Mouse (Mus musculus) right cerebral cortex, postnatal 10 days (tissue): ENCODE measurements around the gene Dnmbp.
"Not testable (repeated sequence)": the region's sequence is repeated elsewhere in the genome, so short reads cannot be mapped to it uniquely, and the experiment has no call there.

Experiments
- DNase-seq, 2 experiments: peaks; one replicate each; pipeline ENCODE4 v3.0.0; 2021; ENCODE audit warnings: low spot score in 2 of 2

The Dnmbp gene

GRCm38 (mm10) chr19:43939769-43940689, at the start of gene Dnmbp:
Gene Dnmbp (minus strand): TSS chr19:43940191.
- DNase-seq: peak; percentile 74 to 88

- DNase-seq: no peak
Observed at GRCm38 (mm10) chr19:43986069-43986794, 46.2 kb upstream of the Dnmbp start, which contains the start of gene Cpn1. Gene Cpn1 (minus strand): TSS chr19:43986556.

GRCm38 (mm10) chr19:43981992-43982391, 42.0 kb upstream of the Dnmbp start:
- no peak for DNase-seq

- DNase-seq: no peak
Observed at GRCm38 (mm10) chr19:43980711-43981110, 40.7 kb upstream of the Dnmbp start.

DNA sequence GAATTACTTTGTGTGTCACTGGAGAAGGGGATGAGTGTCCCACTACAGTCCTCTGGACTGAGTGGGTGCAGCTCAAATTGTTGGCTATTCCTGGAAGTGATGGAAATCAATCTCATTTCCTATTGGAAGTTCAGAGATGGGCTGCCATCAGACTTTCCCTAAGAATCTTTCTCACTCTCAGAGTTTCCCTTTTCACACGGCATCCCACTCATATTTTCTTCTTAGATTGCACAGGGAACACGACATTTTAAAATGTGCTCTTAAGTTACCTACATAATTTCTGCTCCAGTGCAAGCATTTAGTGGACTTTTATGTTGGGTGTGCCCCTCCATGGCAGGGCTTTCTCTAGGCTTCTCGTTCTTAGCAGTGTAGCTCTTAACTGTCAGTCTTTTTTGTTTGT, 37.8 kb upstream of the Dnmbp start:
- no peak for DNase-seq

DNA sequence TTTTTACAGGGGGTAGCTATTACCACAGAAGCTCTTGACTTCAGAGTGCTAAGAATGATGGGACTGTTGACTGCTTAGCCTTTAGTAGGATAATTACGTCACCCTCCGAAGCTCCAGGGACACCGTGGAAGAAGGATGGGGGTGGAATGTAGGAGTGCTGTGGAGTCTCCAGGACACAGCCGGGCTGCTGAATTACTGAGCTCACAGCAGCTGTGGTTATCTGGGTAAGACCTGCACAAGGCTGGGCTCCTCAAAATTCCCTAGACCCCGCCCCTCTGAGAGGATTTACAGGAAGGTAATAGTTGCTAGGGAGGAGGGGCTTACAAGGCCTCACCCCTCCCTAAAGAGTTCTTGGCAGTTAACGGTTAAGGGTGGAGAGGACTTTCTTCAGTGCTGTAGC, 36.7 kb upstream of the Dnmbp start:
- no peak for DNase-seq

- DNase-seq: no peak
Observed at GRCm38 (mm10) chr19:43974221-43974620, 34.2 kb upstream of the Dnmbp start.

DNA sequence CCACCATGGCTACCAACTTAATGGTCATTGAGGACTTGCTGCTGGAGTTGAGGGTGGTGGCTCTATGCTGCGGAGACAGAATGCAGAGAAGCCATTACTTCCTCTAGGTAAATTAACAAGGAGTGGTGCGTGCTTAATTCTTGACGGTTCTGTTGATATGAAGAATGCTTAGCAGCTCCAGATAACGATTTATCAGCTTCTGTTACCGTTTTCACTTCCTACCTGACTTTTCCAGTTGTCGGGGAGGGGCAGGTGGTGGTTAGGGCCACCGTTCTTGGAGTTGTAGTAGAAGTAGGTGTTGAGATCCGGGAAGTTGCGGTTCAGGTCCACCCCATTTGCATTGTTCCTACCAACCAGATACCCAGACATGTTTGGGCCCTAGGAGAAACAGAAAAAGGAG, 33.7 kb upstream of the Dnmbp start:
- no peak for DNase-seq

DNA sequence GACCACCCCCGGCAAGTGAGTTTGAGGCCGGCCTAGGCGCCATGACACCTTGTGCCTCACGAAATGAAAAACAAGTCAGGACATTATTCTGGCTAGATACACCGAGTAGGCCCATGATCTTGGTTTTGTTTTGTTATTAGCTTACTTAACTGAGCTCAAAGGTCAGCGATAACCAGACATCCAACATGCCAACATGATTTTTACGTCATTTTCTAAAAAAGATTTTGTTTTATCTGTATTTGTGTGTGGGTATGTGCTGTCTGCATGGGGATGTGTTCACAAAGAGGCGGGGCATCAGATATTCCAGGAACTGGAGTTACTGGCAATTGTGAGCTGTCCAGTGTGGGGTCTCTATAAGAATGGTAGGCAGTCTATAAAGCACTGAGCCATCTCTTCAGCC, 32.1 kb upstream of the Dnmbp start:
- DNase-seq: no peak

DNA sequence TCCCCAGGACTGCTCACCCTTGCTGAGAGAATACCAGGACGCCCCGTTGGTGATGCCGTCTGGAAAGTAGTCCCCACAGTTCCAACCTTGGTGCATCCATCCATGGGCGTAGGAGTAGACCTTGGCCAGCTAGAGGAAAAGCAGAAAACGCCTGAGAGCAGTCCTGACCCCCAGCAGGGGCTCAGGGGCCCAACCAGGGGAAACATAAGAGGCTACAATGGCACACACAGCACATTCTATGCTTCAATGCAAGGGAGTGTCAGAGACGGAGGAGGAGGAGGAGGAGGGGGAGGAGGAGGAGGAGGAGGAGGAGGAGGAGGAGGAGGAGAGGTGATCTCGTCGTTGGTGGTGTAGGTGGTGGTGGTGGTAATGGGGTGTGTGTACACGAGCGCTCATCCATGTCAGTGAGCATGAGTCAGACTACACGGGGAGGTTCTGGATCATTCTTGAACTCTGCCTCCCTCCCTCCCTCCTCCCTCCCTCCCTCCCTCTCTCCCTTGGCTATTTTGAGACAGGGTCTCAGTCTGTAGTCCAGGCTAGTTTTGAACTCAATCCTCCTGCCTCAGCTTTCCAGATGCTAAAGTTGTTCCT, 28.5 kb upstream of the Dnmbp start:
- DNase-seq: no peak

- no peak for DNase-seq
Observed at GRCm38 (mm10) chr19:43966481-43966880, 26.5 kb upstream of the Dnmbp start.

DNA sequence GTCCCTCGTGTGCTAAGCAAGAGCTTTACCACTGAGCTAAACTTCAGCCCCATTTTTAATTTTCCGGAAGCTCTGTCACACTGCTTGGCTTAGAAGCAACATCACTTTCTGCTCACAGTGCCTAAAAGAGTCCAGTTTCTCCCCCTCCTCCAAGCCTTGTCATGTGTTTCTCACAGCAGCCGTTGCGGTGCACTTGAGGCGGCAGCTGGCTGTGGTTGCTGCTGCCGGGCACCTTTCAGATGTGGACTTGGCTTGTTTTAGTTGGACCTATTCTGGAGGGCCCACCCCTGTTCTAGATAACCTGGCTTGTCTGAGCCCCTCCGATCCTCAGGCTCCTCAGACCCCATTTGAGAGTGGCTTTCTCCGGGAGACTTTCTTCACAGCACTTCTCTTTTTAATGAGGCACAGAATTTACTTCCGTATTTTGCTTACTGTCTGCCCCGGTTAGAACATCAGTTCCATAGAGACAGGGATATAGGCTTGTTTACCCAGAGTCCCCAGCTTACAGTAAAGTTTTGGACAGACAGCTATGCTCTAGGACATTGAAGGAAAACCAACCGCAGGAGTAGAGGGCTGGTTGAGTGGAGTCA, 25.6 kb upstream of the Dnmbp start:
- DNase-seq: no peak

DNA sequence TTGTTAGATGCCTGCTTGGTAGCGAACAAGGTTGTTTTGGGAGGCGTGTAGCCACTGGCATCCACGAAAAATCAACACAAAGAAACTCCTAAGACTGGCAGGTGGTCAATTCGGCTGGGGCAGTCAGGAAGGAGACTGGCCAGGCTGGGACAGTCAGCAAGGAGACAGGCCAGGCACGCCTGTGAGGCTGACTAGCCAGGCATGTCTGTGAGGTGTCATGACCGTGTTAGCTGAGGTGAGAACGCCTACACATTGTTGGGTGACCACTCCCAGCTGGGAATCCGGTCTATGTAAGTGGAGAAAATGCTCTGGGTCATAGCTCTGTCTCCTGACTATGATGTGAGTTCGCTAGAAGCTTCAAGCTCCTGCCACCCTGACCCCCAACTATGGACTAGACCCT, 22.8 kb upstream of the Dnmbp start:
- no peak for DNase-seq

DNA sequence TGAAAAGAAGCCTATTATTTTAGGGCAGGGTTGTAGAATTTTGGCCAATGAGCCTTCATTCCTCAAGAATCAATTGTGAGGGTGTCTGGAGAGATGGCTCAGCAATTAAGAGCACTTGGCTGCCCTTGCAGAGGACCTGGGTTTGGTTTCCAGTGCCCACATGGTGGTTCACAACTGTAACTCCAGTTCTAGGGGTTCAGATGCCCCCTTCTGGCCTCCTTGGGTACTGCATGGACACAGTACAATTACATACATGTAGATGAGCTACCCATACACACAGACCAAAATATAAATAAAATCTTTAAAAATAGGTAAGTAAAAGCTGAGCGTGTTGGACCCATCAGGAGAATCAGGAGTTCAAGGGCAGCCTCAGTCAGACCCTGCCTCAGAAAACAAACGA, 21.2 kb upstream of the Dnmbp start:
- DNase-seq: no peak

DNA sequence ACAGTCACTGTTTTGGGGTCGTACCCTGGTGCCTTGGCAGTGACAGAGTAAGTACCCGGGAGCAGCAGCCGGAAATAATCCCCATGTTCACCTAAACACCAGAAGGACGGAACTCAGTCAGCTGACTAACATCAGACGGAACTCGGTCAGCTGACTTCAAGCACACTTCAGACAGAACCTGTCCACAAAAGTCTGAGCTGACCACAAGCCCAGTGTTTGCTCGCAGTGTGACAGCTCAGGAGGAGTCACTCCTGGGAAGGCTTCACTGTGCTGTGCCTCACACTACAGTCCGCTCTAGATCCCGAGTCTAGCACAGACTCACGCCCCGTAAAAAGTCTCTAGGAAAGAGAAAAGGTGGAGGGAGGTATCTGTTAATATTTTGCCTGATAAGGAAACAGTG, 20.0 kb upstream of the Dnmbp start:
- no peak for DNase-seq

- DNase-seq: peak; percentile 61 to 75
Observed at GRCm38 (mm10) chr19:43959162-43959561, 19.2 kb upstream of the Dnmbp start.

GRCm38 (mm10) chr19:43957881-43958280, 17.9 kb upstream of the Dnmbp start:
- DNase-seq: peak; percentile 58 to 84

- no peak for DNase-seq
Observed at GRCm38 (mm10) chr19:43957402-43957801, 17.4 kb upstream of the Dnmbp start.

DNA sequence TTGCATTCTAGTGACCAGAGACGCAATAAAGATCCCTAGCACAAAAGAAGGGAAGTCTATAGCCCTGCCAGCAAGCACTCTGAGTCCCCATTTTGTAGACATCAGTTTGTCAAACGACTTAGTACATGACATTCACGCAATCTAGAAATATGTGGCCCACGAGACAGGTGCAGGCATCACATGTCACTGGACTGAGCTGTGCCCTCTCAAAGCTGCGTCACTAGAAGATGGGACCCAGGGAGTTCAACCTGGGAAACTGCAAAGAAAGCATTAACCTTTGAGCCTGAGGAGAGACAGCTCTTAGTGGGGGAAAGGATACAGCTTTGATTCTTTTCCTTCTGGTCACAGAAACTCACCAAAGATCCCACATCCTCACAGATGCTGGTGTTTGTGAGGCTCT, 15.3 kb upstream of the Dnmbp start:
- DNase-seq: no peak

- no peak for DNase-seq
Observed at GRCm38 (mm10) chr19:43954864-43955263, 14.9 kb upstream of the Dnmbp start.

DNA sequence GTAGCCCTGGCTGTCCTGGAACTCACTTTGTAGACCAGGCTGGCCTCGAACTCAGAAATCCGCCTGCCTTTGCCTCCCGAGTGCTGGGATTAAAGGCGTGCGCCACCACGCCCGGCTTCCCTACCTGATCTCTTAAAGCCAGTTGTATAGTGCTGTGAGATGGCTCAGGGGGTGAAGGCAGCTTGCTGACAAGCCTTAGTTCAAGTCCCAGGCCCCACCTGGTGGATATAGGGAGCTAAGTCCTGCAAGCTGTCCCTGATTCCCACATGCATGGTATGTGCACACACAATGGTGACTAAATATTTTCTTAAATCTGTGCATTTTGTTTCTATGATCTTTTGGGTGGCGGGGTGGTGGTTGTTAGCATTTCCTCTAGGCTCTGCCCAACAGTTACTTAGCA, 12.9 kb upstream of the Dnmbp start:
- DNase-seq: not testable (repeated sequence)
